ENCODE assay signal across 9 mouse cellular contexts in the genomic region with DNA sequence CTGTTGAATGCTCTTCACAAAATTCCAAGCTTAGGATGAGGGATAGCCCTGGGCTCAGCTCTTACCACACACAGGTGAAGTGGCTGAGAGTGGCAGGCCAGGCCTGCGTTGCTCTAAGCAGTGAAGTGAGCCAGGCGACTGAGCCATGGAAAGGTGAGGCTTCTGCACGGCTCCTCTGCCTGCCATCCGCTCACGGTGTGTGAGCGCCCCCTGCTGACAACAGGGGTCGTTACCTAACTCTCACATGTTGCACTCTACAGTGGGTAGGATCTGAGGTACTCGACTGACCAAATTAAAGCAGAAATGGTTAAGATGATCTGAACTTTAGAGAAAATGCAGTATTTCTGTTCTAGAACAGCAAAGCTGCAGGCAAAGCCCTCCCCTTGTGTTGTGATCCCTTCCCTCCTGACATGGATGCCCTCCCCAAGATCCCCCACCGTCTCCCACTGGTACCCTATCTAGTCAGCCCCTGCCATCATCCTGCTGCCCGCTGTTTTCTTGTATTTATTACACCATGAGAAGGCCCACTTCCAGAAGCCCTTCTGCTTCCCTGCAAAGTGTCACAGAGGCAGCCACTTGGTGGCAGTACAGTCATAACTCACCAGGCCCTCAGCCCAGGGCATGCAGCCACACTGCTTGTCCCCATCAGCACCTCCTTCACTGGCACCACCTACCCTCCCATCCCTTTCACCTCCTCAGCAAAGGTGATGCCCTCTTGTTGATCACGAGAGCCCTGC. TPM values are rescaled to one million over a fixed set of nuclear protein-coding genes. Genes with fewer than 3 reads are reported as not detected.
DNase-seq lines count a peak whose midpoint lies in the region; ATAC-seq and TF ChIP-seq lines count a peak whose summit lies in the region.
"Had no signal": no experiment of that assay in that cellular context is flagged by ENCODE, and none has a peak within 500 bp of the region (broad histone marks: within the 10 kb centered on the region; RNA-seq: fewer than 3 reads in every experiment).

No protein-coding gene starts in this region.

- H3K36me3 ChIP-seq in G1E (replicated peaks), result peaks cover 99% of the 10 kb centered on the region
- H3K36me3 ChIP-seq in forebrain, embryonic 16.5 days (ENCODE audit: control insufficient read depth, insufficient read depth), result peaks cover 9% of the 10 kb centered on the region; the same call in 1 of the 2 replicates
- peaks cover 61% of the 10 kb centered on the region for H3K36me3 ChIP-seq in lung, embryonic 14.5 days (ENCODE audit: insufficient read depth)

- WGBS in forebrain, embryonic 16.5 days, result 28% methylated on average over 11 of the region's 11 CpGs
- WGBS in lung, embryonic 14.5 days, result 24% methylated on average over 11 of the region's 11 CpGs

- peak; percentile 57 for DNase-seq in G1E (ENCODE audit: low spot score)
- peak; percentile 81 to 91 for DNase-seq in cerebellum, adult 18-20 months
- DNase-seq in layer of hippocampus, adult 2 months (ENCODE audit: low spot score in 2 of 2), result peak; percentile 55 to 85
- DNase-seq in lung, embryonic 14.5 days, result peak; percentile 92
- DNase-seq in ovary, adult 18-20 months (ENCODE audit: low spot score), result peak; percentile 16
- DNase-seq in thymus, postnatal 10 days (ENCODE audit: low spot score in 2 of 2), result peak; percentile 59 to 89

- H3K27ac ChIP-seq in forebrain, embryonic 16.5 days (ENCODE audit: low read length), result no peak overlapping the region
- no peak overlapping the region for H3K27ac ChIP-seq in layer of hippocampus, adult 2 months
- H3K27ac ChIP-seq in lung, embryonic 14.5 days (ENCODE audit: low read depth), result no peak overlapping the region
- H3K27ac ChIP-seq: heart, embryonic 13.5 days had no signal

- no peak overlapping the region for H3K9ac ChIP-seq in forebrain, embryonic 16.5 days (replicated peaks; ENCODE audit: low read depth, low read length)
- no peak overlapping the region for H3K9ac ChIP-seq in lung, embryonic 14.5 days
- H3K9ac ChIP-seq: heart, embryonic 13.5 days had no signal

- no peaks in the 10 kb centered on the region for H3K9me3 ChIP-seq in G1E (replicated peaks)
- no peaks in the 10 kb centered on the region for H3K9me3 ChIP-seq in forebrain, embryonic 16.5 days (ENCODE audit: control insufficient read depth, low read length)
- no peaks in the 10 kb centered on the region for H3K9me3 ChIP-seq in lung, embryonic 14.5 days (ENCODE audit: low read depth, low read length)
- H3K9me3 ChIP-seq: heart, embryonic 13.5 days had no signal

- no peaks in the 10 kb centered on the region for H3K27me3 ChIP-seq in G1E (ENCODE audit: insufficient read depth, low read length)
- H3K27me3 ChIP-seq in forebrain, embryonic 16.5 days (replicated peaks; ENCODE audit: control insufficient read depth, insufficient read depth, low read length), result no peaks in the 10 kb centered on the region
- no peaks in the 10 kb centered on the region for H3K27me3 ChIP-seq in lung, embryonic 14.5 days (ENCODE audit: insufficient read depth, low read length)
- H3K27me3 ChIP-seq: heart, embryonic 13.5 days had no signal

- no peaks in the 10 kb centered on the region for H3K4me1 ChIP-seq in G1E (ENCODE audit: insufficient read depth, low read depth, low read length)
- H3K4me1 ChIP-seq in forebrain, embryonic 16.5 days (replicated peaks; ENCODE audit: control insufficient read depth, insufficient read depth, low read length), result peaks cover 10% of the 10 kb centered on the region
- no peaks in the 10 kb centered on the region for H3K4me1 ChIP-seq in lung, embryonic 14.5 days (ENCODE audit: insufficient read depth)

- H3K4me3 ChIP-seq in G1E (ENCODE audit: low read depth, low read length), result no peak overlapping the region
- H3K4me3 ChIP-seq in forebrain, embryonic 16.5 days (replicated peaks; ENCODE audit: low read length), result no peak overlapping the region
- H3K4me3 ChIP-seq in layer of hippocampus, adult 2 months, result no peak overlapping the region
- no peak overlapping the region for H3K4me3 ChIP-seq in lung, embryonic 14.5 days (ENCODE audit: low read depth, low read length)
- H3K4me3 ChIP-seq: heart, embryonic 13.5 days had no signal

- peak; percentile 86 for TF ChIP-seq CTCF in G1E (IDR thresholded peaks at IDR 0.05; ENCODE audit: low read depth, low read length)
- peak; percentile 88 for TF ChIP-seq CTCF in layer of hippocampus, adult 2 months (conservative IDR thresholded peaks at IDR 0.05)
- TF ChIP-seq CTCF in lung, embryonic 14.5 days (IDR thresholded peaks at IDR 0.05; ENCODE audit: low read depth), result peak; percentile 97

- peak; percentile 76 for ATAC-seq in G1E (ENCODE audit: extremely low read depth, insufficient number of reproducible peaks, low FRiP score, poor library complexity, severe bottlenecking)
- peak; percentile 77 for ATAC-seq in forebrain, embryonic 16.5 days
- peak; percentile 68 to 70 for ATAC-seq in hematopoietic stem cell, adult 5-6 weeks (replicated peaks in 1 of 2; ENCODE audit: insufficient read depth in 1 of 2, low FRiP score in 2 of 2, low TSS enrichment in 1 of 2, low read depth in 1 of 2, poor library complexity in 2 of 2, severe bottlenecking in 2 of 2)
- ATAC-seq in lung, embryonic 14.5 days (ENCODE audit: insufficient read depth), result peak; percentile 88

- no peak overlapping the region for H3K4me2 ChIP-seq in forebrain, embryonic 16.5 days (ENCODE audit: low read length)
- no peak overlapping the region for H3K4me2 ChIP-seq in lung, embryonic 14.5 days
- H3K4me2 ChIP-seq: heart, embryonic 13.5 days had no signal

RNA-seq across cellular contexts. Expression of gene Sun1, which starts 21.4 kb away (rescaled TPM):
- 32.8 and 61.2 TPM in 2 replicates for total RNA-seq in G1E (2014; fragmentation: Nextera tagmentation)
- total RNA-seq in G1E (2017), result 45.7 and 45.8 TPM in 2 replicates
- polyA plus RNA-seq in G1E (2012), result 7.6 and 11.8 TPM in 2 replicates
- polyA plus RNA-seq in forebrain, embryonic 16.5 days (2015; fragmentation: Nextera tagmentation; extraction: Ambion mirVana), result 56.3 and 60.7 TPM in 2 replicates
- 39.6 and 42.5 TPM in 2 replicates for total RNA-seq in hematopoietic stem cell, adult 5-6 weeks (2017)
- total RNA-seq in layer of hippocampus, adult 2 months (2021), result 10 to 100 TPM; 78.8 to 91.0 TPM
- 53.3 and 57.7 TPM in 2 replicates for polyA plus RNA-seq in lung, embryonic 14.5 days (2014; fragmentation: Nextera tagmentation; extraction: Ambion mirVana)

RNA-seq across cellular contexts. Expression of gene Dnaaf5, which starts 29.0 kb away (rescaled TPM):
- total RNA-seq in G1E (2014; fragmentation: Nextera tagmentation) (23.8 and 29.4 TPM in 2 replicates), G1E (2017) (9.8 and 10.1 TPM in 2 replicates)
- 72.6 and 114 TPM in 2 replicates for polyA plus RNA-seq in G1E (2012)
- 2.7 and 3.3 TPM in 2 replicates for polyA plus RNA-seq in forebrain, embryonic 16.5 days (2015; fragmentation: Nextera tagmentation; extraction: Ambion mirVana)
- 6.6 and 11.4 TPM in 2 replicates for total RNA-seq in hematopoietic stem cell, adult 5-6 weeks (2017)
- total RNA-seq in layer of hippocampus, adult 2 months (2021), result 10 to 100 TPM in 1 of 2 experiments, 1 to 10 TPM in 1; 5.7 to 10.7 TPM
- polyA plus RNA-seq in lung, embryonic 14.5 days (2014; fragmentation: Nextera tagmentation; extraction: Ambion mirVana), result 8.6 and 9.0 TPM in 2 replicates

RNA-seq across cellular contexts. Expression of gene Prkar1b, which starts 29.3 kb away (rescaled TPM):
- total RNA-seq in G1E (2014; fragmentation: Nextera tagmentation), result not detected in 2 replicates
- total RNA-seq in G1E (2017), result 1.3 TPM in 1 of 2 replicates, not detected in the other
- not detected in 2 replicates for polyA plus RNA-seq in G1E (2012)
- 208 and 245 TPM in 2 replicates for polyA plus RNA-seq in forebrain, embryonic 16.5 days (2015; fragmentation: Nextera tagmentation; extraction: Ambion mirVana)
- 0.13 TPM in 1 of 2 replicates, not detected in the other for total RNA-seq in hematopoietic stem cell, adult 5-6 weeks (2017)
- total RNA-seq in layer of hippocampus, adult 2 months (2021), result 100 to 1,000 TPM; 393 to 425 TPM
- polyA plus RNA-seq in lung, embryonic 14.5 days (2014; fragmentation: Nextera tagmentation; extraction: Ambion mirVana), result 12.0 and 13.5 TPM in 2 replicates

Comparison
In these comparisons a context has a peak if more than half of its experiments do, and no peak if none do; other contexts are left out.
1. DNase-seq: peak in every context shown above with its lines; median percentile 92 in lung, embryonic 14.5 days; 86 in cerebellum, adult 18-20 months; 74 in thymus, postnatal 10 days; 70 in layer of hippocampus, adult 2 months; 57 in G1E; 16 in ovary, adult 18-20 months.
2. RNA of gene Prkar1b, which starts 29.3 kb away (total RNA-seq): 393 to 425 TPM in layer of hippocampus, adult 2 months; 1.3 TPM in G1E and 0.13 TPM in hematopoietic stem cell, adult 5-6 weeks; every median in the first group is over 100 times any median in the second.
3. Peak in every context shown above with its lines, with median percentiles within 50 percentile points of each other: ATAC-seq and CTCF ChIP-seq.